Mouse (Mus musculus) heart, embryonic 14.5 days (tissue): ENCODE measurements around the gene Tab2. TPM values are rescaled to one million over a fixed set of nuclear protein-coding genes. Genes with fewer than 3 reads are reported as not detected.

Experiments used
- ATAC-seq: fragments of 200-750 bp; cut with Nextera tagmentation; 2 replicates; pipeline ENCODE4 v1.8.0; 2017; ENCODE audit warnings: low read depth, moderate TSS enrichment; ENCODE audit not compliant: insufficient number of reproducible peaks, insufficient read depth, low FRiP score
- H3K27ac ChIP-seq, 2 experiments: fragments of 200-500 bp in 1 of 2; fragments of 300-500 bp in 1 of 2; sonication (generic) in 1 of 2; replicated peaks in 1 of 2; 2 replicates each; pipeline ENCODE4 v1.5.1; 2012 to 2014; ENCODE audit warnings: low read depth in 2 of 2, low read length in 2 of 2, control low read depth in 1 of 2, mild to moderate bottlenecking in 1 of 2, mixed read lengths in 1 of 2; ENCODE audit not compliant: control insufficient read depth in 1 of 2, insufficient read depth in 1 of 2
- H3K27me3 ChIP-seq: fragments of 300-500 bp; sonication (generic); 2 replicates; pipeline ENCODE4 v1.6.1; 2014; ENCODE audit warnings: mild to moderate bottlenecking, low read length, control low read depth; ENCODE audit not compliant: control insufficient read depth, insufficient read depth
- H3K36me3 ChIP-seq: fragments of 300-500 bp; sonication (generic); 2 replicates; pipeline ENCODE4 v1.6.1; 2014; ENCODE audit warnings: mild to moderate bottlenecking, control low read depth, low read length, mixed read lengths; ENCODE audit not compliant: control insufficient read depth, insufficient read depth
- H3K4me1 ChIP-seq, 2 experiments: fragments of 200-500 bp in 1 of 2; fragments of 300-500 bp in 1 of 2; sonication (generic) in 1 of 2; 2 replicates each; pipeline ENCODE4 v1.6.1; 2012 to 2014; ENCODE audit warnings: low read length in 2 of 2, control low read depth in 1 of 2, mixed read lengths in 1 of 2; ENCODE audit not compliant: control insufficient read depth in 2 of 2, insufficient read depth in 2 of 2
- H3K4me2 ChIP-seq: fragments of 300-500 bp; sonication (generic); 2 replicates; pipeline ENCODE4 v1.6.1; 2014; ENCODE audit warnings: mild to moderate bottlenecking, low read length
- H3K4me3 ChIP-seq, 2 experiments: fragments of 200-500 bp in 1 of 2; fragments of 300-500 bp in 1 of 2; sonication (generic) in 1 of 2; 2 replicates each; pipeline ENCODE4 v1.5.1; 2012 to 2014; ENCODE audit warnings: low read length in 2 of 2, mild to moderate bottlenecking in 2 of 2, control low read depth in 1 of 2, low read depth in 1 of 2, moderate library complexity in 1 of 2; ENCODE audit not compliant: control insufficient read depth in 1 of 2, insufficient read depth in 1 of 2
- H3K9ac ChIP-seq: fragments of 300-500 bp; sonication (generic); 2 replicates; pipeline ENCODE4 v1.6.1; 2014; ENCODE audit warnings: mild to moderate bottlenecking, low read length
- H3K9me3 ChIP-seq: fragments of 300-500 bp; sonication (generic); 2 replicates; pipeline ENCODE4 v1.6.1; 2016; ENCODE audit warnings: low read length, control low read depth; ENCODE audit not compliant: control insufficient read depth
- WGBS: fragments of 180-500 bp; shearing (Covaris S2); extraction: QIAGEN DNeasy Blood & Tissue Kit; methylation state at CpG from one replicate; pipeline ENCODE4 v1.1.7; 2014; 5-methylcytosine and 5-hydroxymethylcytosine counted together
- polyA plus RNA-seq: library from polyadenylated mRNA; unstranded; fragments of >200 nt; fragmentation: Nextera tagmentation; extraction: Ambion mirVana; gene quantifications from 2 replicates; pipeline ENCODE4 v1.2.1, GENCODE M21; 2014

Gene Tab2
- polyA plus RNA-seq = 23.7 and 27.0 TPM in 2 replicates

GRCm38 (mm10) chr10:7956228-7957001, at the start of gene Tab2:
TSS of gene Tab2 (minus strand) at chr10:7956230.
- peak within 1 kb of the TSS; percentile 70 for H3K4me2 ChIP-seq
- H3K27me3 ChIP-seq = no peaks in the 10 kb centered on the region
- H3K27ac ChIP-seq = peak within 1 kb of the TSS; percentile 95 to 98
- no peaks in the 10 kb centered on the region for H3K36me3 ChIP-seq
- H3K9me3 ChIP-seq = no peaks in the 10 kb centered on the region
- under 1% methylated on average over 95 of the region's 97 CpGs for WGBS
- peak within 1 kb of the TSS; percentile 92 for H3K9ac ChIP-seq
- ATAC-seq = peak; percentile 92
- H3K4me3 ChIP-seq = peak within 1 kb of the TSS; percentile 80 to 90
- peaks cover 5 to 31% of the 10 kb centered on the region in 2 experiments for H3K4me1 ChIP-seq

- Histone ChIP-seq H3K36me3 (no peaks in the 10 kb centered on the region), H3K4me1 (peaks cover 3 to 19% of the 10 kb centered on the region in 2 experiments; a peak in 3 of 4 replicates), H3K27ac (no peak overlapping the region), H3K9me3 (no peaks in the 10 kb centered on the region), H3K4me3 (no peak overlapping the region), H3K9ac (no peak overlapping the region), H3K27me3 (no peaks in the 10 kb centered on the region), H3K4me2 (no peak overlapping the region)
- WGBS = 75% methylated on average over 10 of the region's 10 CpGs
- ATAC-seq = no peak
Measured at GRCm38 (mm10) chr10:7992258-7992919, 36.4 kb upstream of the Tab2 start.

GRCm38 (mm10) chr10:7991596-7991995, 35.6 kb upstream of the Tab2 start:
- WGBS = 34% methylated on average over 5 of the region's 5 CpGs
- Histone ChIP-seq H3K4me1 (peaks cover 3 to 19% of the 10 kb centered on the region in 2 experiments; a peak in 3 of 4 replicates), H3K27me3 (no peaks in the 10 kb centered on the region), H3K27ac (no peak overlapping the region), H3K9ac (no peak overlapping the region), H3K4me2 (no peak overlapping the region), H3K9me3 (no peaks in the 10 kb centered on the region), H3K36me3 (no peaks in the 10 kb centered on the region), H3K4me3 (no peak overlapping the region)
- ATAC-seq = peak; percentile 43; the same call in 1 of the 2 replicates

GRCm38 (mm10) chr10:7987521-7987920, 31.5 kb upstream of the Tab2 start:
- Histone ChIP-seq H3K4me2 (no peak overlapping the region), H3K4me3 (no peak overlapping the region), H3K27me3 (no peaks in the 10 kb centered on the region), H3K4me1 (peaks cover 3 to 16% of the 10 kb centered on the region in 2 experiments; a peak in 3 of 4 replicates), H3K9ac (no peak overlapping the region), H3K27ac (no peak overlapping the region), H3K36me3 (no peaks in the 10 kb centered on the region), H3K9me3 (no peaks in the 10 kb centered on the region)
- 90% methylated on average over 8 of the region's 8 CpGs for WGBS
- ATAC-seq = no peak

GRCm38 (mm10) chr10:7976462-7976861, 20.4 kb upstream of the Tab2 start:
- no peaks in the 10 kb centered on the region for H3K9me3 ChIP-seq
- no peaks in the 10 kb centered on the region for H3K4me1 ChIP-seq
- no peak for ATAC-seq
- no peak overlapping the region for H3K4me3 ChIP-seq
- no peaks in the 10 kb centered on the region for H3K36me3 ChIP-seq
- no peak overlapping the region for H3K4me2 ChIP-seq
- H3K27ac ChIP-seq = no peak overlapping the region
- WGBS = 94% methylated on average over 9 of the region's 9 CpGs
- H3K27me3 ChIP-seq = no peaks in the 10 kb centered on the region
- no peak overlapping the region for H3K9ac ChIP-seq

GRCm38 (mm10) chr10:7968747-7969280, 12.8 kb upstream of the Tab2 start:
- no peak overlapping the region for H3K4me2 ChIP-seq
- H3K4me3 ChIP-seq = no peak overlapping the region
- H3K4me1 ChIP-seq = no peaks in the 10 kb centered on the region; a peak in 1 of 4 replicates
- ATAC-seq = no peak
- H3K9me3 ChIP-seq = no peaks in the 10 kb centered on the region
- WGBS = 93% methylated on average over 2 of the region's 2 CpGs
- H3K36me3 ChIP-seq = no peaks in the 10 kb centered on the region
- H3K27ac ChIP-seq = no peak overlapping the region
- no peak overlapping the region for H3K9ac ChIP-seq
- no peaks in the 10 kb centered on the region for H3K27me3 ChIP-seq

GRCm38 (mm10) chr10:7967096-7967495, 11.1 kb upstream of the Tab2 start:
- Histone ChIP-seq H3K27ac (no peak overlapping the region), H3K9ac (no peak overlapping the region), H3K4me2 (no peak overlapping the region), H3K4me1 (no peaks in the 10 kb centered on the region; a peak in 1 of 4 replicates), H3K36me3 (no peaks in the 10 kb centered on the region), H3K4me3 (no peak overlapping the region), H3K9me3 (no peaks in the 10 kb centered on the region), H3K27me3 (no peaks in the 10 kb centered on the region)
- WGBS = 46% methylated on average over 3 of the region's 3 CpGs
- no peak for ATAC-seq
